Mouse (Mus musculus) cerebellum, postnatal 14 days (tissue): Measurements from ENCODE around the gene Nudt4.
A peak's percentile ranks its signal among the peaks of the same experiment; 100 is the strongest.
"Not testable (repeated sequence)": the region's sequence is repeated elsewhere in the genome, so short reads cannot be mapped to it uniquely, and the experiment has no call there.

Experiments
- DNase-seq, 2 experiments: peaks; one replicate each; pipeline ENCODE4 v3.0.0; 2021; ENCODE audit warnings: mixed read lengths in 2 of 2

Nudt4 gene

GRCm38 (mm10) chr10:95566786-95567185 is 2.8 kb upstream of the Nudt4 start:
- DNase-seq, result no peak

- no peak for DNase-seq
Measured at GRCm38 (mm10) chr10:95565156-95565854, 1.4 kb upstream of the Nudt4 start.

GRCm38 (mm10) chr10:95562859-95563841 is 796 bp downstream of the Nudt4 start:
- peak; percentile 66 to 68 for DNase-seq

- DNase-seq, result no peak
Measured at GRCm38 (mm10) chr10:95562395-95562794, 1.6 kb downstream of the Nudt4 start.

GRCm38 (mm10) chr10:95561616-95562015 is 2.3 kb downstream of the Nudt4 start:
- no peak for DNase-seq

GRCm38 (mm10) chr10:95560394-95560983 is 3.5 kb downstream of the Nudt4 start:
- no peak for DNase-seq

GRCm38 (mm10) chr10:95559426-95559825 is 4.5 kb downstream of the Nudt4 start:
- DNase-seq, result no peak

- DNase-seq, result peak; percentile 27 to 33
Measured at GRCm38 (mm10) chr10:95557337-95557828, 6.6 kb downstream of the Nudt4 start.

GRCm38 (mm10) chr10:95555866-95556265 is 8.1 kb downstream of the Nudt4 start:
- no peak for DNase-seq

GRCm38 (mm10) chr10:95552326-95552725 is 11.6 kb downstream of the Nudt4 start:
- DNase-seq, result no peak

GRCm38 (mm10) chr10:95551752-95552151 is 12.2 kb downstream of the Nudt4 start:
- DNase-seq, result no peak

- DNase-seq, result peak in 1 of 2 experiments; percentile 31
Measured at GRCm38 (mm10) chr10:95550506-95550905, 13.4 kb downstream of the Nudt4 start.

- DNase-seq, result not testable (repeated sequence)
Measured at GRCm38 (mm10) chr10:95549080-95549479, 14.9 kb downstream of the Nudt4 start.

- no peak for DNase-seq
Measured at GRCm38 (mm10) chr10:95548154-95548826, 15.7 kb downstream of the Nudt4 start.

- no peak for DNase-seq
Measured at GRCm38 (mm10) chr10:95546178-95546577, 17.8 kb downstream of the Nudt4 start.

GRCm38 (mm10) chr10:95545051-95545450 is 18.9 kb downstream of the Nudt4 start:
- peak in 1 of 2 experiments; percentile 39 for DNase-seq

- DNase-seq, result no peak
Measured at GRCm38 (mm10) chr10:95544651-95545050, 19.3 kb downstream of the Nudt4 start.

- no peak for DNase-seq
Measured at GRCm38 (mm10) chr10:95544004-95544403, 19.9 kb downstream of the Nudt4 start.

- no peak for DNase-seq
Measured at GRCm38 (mm10) chr10:95543377-95543776, 20.6 kb downstream of the Nudt4 start.

- DNase-seq, result no peak
Measured at GRCm38 (mm10) chr10:95542916-95543315, 21.0 kb downstream of the Nudt4 start.

- DNase-seq, result no peak
Measured at GRCm38 (mm10) chr10:95539841-95540240, 24.1 kb downstream of the Nudt4 start.

- peak in 1 of 2 experiments; percentile 37 for DNase-seq
Measured at GRCm38 (mm10) chr10:95539260-95539659, 24.7 kb downstream of the Nudt4 start.

GRCm38 (mm10) chr10:95536222-95536541 is 27.8 kb downstream of the Nudt4 start:
- DNase-seq, result no peak
